Mouse (Mus musculus) urinary bladder, postnatal 14 days (tissue): ENCODE measurements around the gene Cdc42ep4.
A peak's percentile ranks its signal among the peaks of the same experiment; 100 is the strongest.

Source experiments
- DNase-seq: peaks from one replicate; pipeline ENCODE4 v3.0.0; 2021; ENCODE audit warnings: low spot score

Gene Cdc42ep4

DNA sequence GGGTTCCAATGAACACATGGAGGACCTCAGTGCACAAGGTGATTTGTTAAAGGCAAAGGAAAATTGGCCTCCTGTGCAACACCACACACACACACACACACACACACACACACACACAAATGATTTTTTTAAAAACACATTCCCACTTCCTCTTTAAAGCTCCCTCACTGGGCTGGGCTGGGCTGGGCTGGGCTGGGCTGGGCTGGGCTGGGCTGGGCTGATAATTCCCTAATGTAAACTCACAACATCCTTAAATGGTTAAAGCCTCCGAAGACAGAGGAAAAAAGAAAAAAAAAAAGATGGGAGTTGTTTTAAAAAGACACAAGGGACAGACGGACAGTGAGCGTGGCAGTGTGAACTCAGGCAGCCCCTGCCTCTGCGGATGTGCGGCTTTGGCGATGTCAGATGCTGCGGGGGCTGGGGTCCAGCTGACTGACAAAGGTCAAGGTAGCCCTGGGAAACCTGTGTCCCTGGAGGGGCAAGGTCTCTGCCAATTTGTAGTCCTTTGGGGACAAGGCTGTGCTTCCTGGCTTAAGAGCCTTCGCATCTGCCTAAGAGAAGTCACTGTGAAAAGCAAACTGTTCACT lies 26.3 kb upstream of the Cdc42ep4 start:
- DNase-seq, result no peak

DNA sequence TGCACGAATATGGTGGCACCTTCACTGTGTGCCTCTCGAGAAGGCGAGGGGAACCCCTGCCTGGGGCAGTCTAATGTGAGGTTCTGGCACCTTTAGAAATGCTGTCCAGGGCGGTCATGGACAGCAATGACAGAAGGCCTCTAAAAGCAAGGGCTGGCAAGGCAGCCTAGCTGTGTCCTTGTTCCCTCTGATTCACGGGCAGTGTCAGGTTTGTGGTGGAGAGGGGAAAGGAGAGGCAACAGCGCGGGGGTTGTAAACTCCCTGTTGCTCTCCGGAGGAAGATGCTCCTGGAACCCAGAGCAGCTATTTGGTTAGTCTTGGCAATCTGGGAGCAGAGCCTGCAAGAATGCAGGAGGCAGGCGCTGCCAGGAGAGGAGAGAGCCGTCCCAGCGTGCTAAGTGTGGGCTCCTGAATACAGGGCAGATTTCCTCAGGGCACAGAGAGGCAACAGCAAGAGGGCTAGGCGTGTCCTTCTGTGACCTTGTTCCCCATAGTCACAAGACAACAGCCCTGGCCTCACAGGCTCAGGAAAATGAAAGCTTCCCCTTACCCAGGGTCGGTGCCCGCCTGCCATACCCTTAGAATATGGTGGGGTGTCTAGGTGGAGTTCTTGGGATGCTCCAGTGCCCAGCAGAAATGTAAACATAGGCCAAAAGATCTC lies 25.3 kb upstream of the Cdc42ep4 start:
- no peak for DNase-seq

DNA sequence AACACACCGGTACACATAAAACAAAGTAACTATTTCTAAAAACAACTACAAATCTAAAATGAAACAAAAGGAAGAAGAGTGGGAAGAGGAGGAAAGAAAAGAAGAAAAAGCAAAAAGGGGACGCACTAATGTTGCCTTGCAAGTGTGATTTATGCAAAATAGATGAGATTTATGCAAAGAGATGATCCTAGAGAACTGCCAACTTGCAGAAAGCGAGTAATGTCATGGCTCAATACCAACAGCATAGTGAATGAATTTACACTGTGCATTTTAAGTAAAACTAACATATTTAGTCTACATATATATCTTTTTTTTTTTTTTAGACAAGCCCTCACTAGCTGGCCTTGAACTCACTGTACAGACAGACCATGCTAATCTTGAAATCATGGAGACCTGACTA lies 23.1 kb upstream of the Cdc42ep4 start:
- no peak for DNase-seq

DNA sequence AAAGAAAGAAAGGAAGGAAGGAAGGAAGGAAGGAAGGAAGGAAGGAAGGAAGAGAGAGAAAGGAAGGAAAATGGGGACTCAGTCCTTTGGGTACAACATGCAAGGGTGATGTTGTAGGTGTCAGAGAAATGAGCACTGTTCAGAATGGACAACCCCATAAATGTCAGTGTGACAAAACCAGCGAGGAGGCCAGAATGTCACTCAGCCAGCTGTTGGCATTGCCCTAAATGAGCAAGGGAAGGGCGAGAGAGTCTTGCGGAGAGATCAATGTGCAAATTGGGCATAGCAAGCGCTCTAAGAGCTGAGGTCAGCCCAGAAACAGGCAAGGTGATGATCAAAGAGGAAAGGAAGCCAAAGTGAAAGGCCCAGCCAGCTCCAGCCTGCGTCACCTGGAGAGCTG lies 21.5 kb upstream of the Cdc42ep4 start:
- DNase-seq, result no peak

DNA sequence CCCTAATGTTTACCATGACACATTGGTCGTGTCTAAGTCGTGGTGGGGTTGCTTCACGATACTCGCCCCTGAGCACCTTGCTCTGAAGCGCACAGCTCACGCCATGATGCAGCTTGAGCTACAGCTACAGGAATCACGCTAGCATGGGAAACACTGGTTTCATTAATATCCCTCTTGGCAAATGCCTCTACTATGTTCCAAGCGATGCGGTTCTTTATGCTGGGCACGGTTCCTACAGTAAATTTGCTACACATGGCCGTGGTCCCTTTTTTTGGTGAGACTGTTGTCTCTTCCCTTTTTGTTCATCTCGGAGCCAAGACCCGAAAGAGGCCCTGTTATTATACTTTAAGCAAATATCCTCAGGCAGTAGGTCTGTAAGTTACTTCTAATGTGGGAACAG lies 19.5 kb upstream of the Cdc42ep4 start:
- DNase-seq, result no peak

DNA sequence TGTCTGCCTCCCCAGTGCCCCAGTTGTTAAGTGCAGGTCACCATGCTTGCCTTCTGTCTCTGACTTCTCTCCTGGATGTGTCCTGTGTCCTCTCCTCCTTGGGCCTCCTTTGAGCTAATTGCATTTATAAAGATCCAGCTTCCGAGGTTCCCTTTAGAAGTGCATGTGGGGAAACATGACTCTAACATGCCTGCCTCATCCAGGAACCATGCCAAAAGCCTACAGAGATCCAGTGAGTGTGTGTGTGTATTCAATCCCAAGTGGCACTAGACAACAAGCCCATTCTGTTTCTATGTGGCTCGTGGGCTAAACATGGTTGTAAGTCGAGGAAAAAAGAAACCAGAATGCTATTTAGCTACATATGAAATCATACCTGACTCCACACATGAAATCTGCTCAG lies 16.7 kb upstream of the Cdc42ep4 start:
- no peak for DNase-seq

DNA sequence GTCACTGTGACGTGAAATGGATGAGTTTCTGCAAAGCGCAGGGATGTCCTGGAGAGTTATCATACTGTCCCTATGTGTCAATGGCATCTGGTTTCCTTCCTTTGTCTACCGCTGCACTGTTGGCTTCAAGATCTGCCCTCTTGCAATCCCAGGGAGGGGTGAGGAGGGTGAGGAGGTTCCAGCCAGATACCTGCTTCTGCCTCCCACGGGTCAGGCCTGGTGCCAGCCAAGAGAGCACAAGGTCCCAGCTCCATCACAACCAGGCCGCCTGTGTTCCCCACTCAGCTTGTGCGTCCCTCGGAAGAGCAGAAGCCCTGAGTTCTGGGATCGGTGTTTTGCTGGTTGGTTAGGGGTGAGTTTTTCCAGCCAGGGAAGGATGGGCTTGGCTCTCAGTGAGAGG lies 15.6 kb upstream of the Cdc42ep4 start:
- no peak for DNase-seq

DNA sequence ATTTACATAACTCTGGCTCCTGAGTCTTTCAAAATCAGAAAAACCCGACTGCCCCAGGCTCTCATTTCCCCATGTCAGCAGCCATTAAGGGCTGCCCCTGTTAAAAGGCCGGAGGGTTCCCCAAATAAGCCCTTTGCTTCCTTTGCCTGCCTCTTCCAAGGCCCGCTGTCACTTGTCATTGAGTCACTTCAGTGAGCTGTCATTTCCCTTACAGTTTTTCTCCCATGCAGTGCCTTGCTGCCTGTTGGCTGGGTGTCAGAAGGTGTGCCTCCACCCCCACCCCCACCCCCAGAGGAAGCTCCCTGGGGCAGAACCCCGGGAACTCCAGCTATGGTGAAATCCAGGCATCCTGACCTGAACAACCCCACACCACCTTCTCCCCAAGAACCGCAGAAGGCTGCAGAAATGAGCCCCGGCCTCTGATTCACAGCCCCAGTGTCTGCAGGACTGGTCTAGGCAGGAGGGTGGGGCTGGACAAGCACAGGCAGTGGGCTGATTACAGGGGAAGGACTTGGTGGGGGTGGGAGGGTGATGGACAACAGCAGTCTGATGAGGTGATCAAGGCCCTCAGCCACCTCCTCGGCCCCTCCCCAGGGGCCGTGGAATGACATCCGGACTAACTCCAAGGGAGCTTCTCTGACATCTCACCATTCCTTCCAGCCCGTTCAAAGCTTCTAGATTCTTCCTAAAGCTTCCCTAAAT lies 14.8 kb upstream of the Cdc42ep4 start:
- DNase-seq, result peak; percentile 59

DNA sequence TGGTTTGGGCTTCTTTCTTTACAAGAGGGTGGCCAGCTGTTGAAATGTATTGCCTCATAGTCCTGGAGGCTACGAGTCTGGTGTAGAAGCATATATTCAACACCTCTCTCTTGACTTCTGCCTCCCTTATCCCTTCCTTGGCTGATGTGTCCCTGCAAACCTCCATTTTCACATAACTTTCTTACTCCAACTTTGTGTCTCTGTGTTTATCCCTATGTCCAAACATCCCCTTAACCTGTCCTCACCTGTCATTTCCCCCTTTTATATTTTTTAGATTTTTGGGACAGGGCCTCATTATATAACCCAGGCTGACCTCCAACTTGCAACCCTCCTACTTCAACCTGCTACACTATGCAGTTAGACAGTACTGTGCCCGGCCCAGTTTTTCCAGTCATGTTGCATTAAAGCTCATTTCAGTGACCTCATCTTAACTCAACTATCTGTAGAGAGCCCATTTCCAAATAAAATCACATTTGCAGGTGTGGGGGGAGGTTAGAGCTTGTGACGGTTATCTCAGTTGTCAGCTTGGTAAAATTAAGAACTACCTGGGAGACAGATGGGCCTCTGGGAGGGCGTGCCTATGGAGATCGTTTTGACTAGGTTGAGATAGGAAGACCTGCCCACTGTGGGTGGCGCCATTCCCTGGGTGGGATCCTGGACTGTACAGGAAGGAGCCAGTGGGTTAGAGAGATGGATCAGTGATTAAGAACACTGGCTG lies 12.6 kb upstream of the Cdc42ep4 start:
- no peak for DNase-seq

DNA sequence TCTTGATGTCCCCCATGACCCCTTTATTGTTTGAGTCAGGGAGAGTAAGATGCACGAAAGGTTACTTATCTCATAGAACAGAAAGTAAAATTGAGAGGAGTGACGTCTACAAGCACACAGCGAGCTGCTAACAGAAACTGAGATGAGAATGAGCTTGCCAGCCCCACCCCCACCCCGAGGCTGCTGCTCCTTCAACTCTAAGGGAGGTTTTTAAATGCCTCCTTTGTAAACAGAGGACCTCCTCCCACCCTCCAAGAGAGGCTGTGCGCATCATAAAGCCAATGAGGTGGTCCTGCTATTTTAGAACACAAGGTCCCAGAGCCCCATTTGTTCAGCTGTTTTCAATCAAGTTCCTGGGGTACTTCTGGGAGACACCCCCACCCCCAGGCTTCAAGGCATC lies 11.8 kb upstream of the Cdc42ep4 start:
- DNase-seq, result no peak

DNA sequence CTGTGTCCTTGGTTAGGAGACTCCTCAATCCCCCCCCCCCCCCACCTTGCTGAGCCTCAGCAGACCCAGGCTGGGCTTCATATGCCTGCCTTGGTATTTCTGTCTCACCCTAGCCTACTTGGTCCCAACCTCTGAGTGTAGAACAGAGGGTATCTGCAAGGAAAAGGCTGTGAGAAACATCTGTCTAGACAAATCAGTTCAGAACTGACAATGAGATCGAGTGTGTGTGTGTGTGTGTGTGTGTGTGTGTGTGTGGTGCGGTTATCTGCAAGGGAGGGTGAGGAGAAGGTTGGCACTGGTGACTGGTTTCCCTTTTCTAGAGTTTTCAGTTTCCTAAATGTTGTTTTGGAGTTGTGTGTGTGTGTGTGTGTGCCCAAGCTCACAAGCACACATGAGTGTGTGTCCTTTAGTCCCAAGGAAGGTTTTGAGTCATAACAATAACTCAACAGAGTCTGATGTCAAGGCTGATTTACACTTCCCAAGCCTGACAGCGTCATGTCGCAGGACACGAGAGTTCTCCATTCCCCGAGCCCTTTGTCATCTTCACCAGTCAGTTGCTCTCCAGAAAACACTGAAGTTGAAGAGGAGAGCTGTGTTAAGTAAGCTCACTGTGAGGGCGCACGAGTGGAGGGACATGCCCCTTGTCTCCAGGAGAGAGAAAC lies 10.6 kb upstream of the Cdc42ep4 start:
- no peak for DNase-seq

DNA sequence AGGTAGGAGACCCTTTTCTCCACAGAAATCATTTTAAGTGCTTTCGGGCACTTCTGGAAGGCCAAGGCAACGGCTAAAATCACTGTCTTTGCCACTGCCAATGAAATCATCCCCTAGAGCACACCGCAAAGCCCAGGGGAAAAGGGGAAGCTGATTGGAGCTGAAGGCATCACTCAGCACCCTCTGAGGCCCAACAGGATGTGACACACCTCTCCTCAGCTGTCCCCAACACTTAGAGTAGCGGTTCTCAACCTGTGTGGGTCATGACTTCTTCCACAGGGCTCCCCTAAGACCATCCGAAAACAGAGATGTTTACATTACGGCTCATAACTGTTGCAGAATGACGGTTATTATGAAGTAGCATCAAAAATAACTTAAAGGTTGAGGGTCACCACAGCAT lies 10.0 kb upstream of the Cdc42ep4 start:
- no peak for DNase-seq

DNA sequence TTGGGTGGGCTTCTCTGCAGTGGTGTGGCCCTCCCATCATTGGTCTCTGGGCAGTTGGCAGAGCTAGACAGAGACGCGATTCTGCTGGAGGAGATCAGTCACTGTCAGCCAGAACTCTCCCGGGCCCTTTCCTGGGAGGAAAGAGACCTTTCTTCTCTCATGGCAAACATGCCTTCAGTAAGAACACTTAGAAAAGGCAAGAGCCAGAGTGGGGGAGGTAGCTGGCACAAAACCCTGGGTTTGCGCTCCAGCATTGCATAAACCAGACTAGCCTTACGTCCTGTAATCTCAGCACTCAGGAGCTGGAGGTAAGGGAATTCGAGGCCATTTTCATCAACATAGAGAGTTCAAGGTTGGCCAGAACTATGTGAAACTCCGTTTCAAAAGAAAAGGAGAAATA lies 8.8 kb upstream of the Cdc42ep4 start:
- no peak for DNase-seq

DNA sequence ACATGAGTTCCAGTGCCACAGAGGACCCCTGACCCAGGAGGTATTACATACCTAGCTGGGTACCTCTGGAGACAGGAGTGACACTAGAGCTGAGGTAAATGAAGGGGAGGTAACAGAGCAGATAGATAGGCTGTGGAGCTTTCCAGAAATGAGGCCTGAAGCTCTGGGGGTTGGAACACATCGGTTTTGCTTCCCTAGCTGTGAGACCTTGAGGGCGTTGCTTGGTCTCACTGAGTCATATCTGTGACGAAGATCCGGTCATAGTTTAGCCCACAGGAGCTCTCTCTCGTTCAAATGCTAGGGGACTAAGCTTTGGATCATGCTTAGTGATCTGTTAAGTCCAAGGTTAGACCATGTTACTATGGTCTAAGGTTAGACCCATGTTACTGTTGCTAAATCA lies 7.2 kb upstream of the Cdc42ep4 start:
- no peak for DNase-seq

DNA sequence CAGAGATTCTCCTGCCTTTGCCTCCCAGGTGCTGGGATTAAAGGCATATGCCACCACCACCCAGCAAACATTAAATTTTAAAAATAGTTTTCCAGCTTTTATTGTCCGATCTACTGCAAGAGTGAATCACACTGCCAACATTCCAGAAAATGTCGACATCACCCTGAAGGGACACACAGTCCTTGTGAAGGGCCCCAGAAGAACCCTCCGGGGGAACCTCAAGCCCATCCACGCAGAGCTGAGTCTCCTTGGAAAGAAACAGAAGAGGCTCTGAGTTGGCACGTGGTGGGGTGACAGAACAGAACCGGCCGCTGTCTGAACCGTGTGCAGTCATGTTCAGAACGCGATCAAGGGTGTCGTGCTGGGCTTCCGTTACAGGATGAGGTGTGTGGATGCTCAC lies 4.9 kb upstream of the Cdc42ep4 start:
- DNase-seq, result no peak

DNA sequence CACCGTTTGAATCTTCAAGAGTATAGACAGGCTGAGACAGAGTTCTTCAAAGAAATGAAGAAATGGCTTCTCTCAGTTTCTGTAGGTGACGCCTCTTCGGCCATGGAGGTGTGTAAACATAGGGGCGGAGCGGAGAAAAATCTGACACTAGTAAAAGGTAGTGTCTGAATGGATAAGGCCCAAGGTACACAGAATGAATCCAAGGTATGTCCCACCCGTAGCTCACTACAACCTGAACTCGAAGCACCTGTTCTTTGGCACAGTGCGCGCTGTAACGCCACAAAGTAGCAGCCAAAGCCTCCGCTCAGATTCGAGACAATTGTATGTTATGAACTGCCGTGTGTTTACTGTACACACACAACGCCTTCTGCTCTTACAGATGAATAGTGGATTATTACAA lies 4.2 kb upstream of the Cdc42ep4 start:
- DNase-seq, result no peak

DNA sequence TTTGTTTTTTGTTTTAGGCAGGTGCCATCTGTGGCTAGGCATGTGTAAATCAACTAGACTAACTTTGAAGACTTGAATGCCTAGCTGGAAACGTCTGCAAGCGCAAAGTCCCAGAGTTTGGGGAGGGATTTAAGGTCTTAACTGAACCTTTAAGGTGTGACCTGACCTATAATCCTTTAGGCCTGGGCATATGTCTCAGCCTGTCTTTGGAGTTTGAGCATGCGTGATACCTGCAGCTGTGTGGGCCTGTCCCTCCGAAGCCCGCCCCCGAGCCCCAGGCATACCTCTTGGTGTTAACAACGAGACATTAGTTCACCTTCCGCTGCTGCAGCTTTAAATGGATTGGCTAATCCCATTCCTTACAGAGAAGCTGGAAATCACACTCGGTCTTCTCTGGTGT lies 3.2 kb upstream of the Cdc42ep4 start:
- DNase-seq, result no peak

DNA sequence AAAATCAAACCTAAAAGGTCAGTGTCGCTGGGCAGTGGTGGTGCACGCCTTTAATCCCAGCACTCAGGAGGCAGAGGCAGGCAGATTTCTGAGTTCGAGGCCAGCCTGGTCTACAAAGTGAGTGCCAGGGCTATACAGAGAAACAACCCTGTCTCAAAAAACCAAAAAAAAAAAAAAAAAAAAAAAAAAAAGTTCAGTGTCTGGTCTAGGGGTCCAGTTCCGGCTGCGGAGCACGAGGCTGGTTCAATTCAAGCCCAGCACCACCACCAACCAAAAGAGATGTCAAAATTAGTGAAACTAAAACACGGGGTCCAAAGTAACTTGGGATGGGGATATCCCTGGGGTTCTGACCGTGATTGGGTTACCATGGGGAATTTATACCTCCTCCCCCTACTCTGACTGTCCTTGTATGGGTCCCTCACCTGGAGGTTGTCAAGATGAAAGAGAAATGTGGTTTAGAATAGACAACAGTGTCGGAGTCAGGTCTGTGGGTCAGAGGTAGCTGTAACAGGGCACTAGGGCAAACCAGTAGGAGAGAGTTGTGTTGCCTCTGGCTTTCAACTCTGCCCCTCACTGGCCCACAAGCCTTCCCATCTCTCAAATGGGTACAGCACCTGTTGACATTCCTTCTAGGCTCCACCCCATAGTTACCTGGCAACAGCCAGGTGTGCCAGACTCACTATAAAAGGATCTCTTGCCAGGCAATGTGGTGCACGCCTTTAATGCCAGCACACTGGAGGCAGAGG lies 1.2 kb upstream of the Cdc42ep4 start:
- no peak for DNase-seq

DNA sequence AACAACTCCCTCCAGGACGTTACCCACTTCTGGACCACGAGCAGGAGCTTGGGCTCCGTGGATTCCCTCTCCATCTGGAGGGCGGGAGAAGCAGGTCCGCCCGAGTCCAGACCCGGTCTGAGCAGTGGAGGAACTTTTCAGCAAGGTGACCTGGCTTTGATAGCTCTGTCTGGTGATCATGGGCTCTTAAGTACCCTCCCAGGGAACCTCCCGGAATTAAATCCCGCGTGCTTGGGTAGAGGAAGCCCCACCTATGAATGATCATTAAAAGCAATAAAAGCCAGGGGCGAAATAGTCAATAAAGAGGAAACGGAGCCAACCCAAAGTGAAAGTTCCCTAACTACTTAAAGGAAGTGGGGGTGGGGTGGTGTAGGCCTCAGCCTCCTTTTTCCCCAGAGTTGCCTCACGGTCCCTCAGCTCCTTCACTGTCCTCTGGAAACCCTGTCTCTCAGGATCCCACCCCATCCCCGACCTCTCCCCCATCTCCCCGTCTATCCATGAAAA lies 529 bp upstream of the Cdc42ep4 start:
- DNase-seq, result no peak

DNA sequence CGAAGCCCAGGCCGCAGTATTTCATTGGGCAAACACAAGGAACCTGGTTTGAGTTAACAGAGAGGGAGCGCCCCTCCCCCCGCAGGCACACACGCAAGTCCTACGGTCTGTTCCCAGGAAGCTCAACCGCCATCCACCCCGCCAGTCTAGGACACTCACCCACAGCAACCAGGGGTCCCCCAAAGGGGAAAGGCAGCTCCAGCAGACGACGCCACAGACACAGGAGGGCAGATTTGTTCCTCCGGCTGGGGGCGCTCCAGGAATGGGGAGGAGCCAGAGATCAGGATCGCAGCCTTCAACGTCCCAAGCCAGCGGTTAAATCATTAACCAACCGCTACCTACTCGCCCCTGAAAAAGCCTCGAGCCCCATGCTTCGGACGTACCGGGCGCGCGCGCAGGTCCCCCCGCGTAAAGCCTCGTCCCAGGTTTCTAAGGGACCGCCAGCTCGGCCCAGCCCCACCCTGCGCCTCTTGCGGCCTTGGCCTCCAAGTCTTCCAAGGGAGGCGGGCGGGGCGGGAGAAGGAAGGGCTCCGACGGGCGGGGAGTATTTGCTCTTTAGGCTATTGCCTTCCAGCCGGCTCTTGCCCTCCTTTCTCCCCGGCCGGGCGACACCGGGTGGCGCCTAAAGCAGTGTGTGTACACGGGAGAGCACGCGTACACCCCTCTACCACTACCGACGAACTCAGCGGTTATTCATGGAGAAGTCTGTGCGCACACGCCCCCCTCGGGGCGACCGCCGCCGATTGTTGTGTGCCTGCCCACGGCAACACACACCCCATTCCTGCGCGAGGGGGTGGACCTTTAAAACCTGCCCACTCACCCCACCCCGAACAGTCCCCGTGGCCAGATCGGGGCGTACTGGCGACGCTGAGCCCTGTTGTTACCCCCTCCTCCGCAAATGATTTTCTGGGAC lies 854 bp downstream of the Cdc42ep4 start:
- peak; percentile 79 for DNase-seq
